Mouse (Mus musculus): Measurements from ENCODE around the gene Schip1.

- TF ChIP-seq CTCF (IDR thresholded peaks at IDR 0.05; ENCODE audit: insufficient read depth, low read length) (no peak), POLR2A (IDR thresholded peaks at IDR 0.05; ENCODE audit: borderline replicate concordance, extremely low read depth, low read depth, low read length) (no peak)
Observed at GRCm38 (mm10) chr3:68150688-68151087, 86.1 kb downstream of the Schip1 start.

Data from lung, adult 2 months (tissue).